Mouse (Mus musculus): ENCODE results near the gene Ubfd1. TPM values are rescaled to one million over a fixed set of nuclear protein-coding genes. Genes with fewer than 3 reads are reported as not detected.
"Not testable (repeated sequence)": the region's sequence is repeated elsewhere in the genome, so short reads cannot be mapped to it uniquely, and the experiment has no call there.

Gene Ubfd1
- polyA plus RNA-seq, 1 experiment from 2014 or later = 109 TPM

DNA sequence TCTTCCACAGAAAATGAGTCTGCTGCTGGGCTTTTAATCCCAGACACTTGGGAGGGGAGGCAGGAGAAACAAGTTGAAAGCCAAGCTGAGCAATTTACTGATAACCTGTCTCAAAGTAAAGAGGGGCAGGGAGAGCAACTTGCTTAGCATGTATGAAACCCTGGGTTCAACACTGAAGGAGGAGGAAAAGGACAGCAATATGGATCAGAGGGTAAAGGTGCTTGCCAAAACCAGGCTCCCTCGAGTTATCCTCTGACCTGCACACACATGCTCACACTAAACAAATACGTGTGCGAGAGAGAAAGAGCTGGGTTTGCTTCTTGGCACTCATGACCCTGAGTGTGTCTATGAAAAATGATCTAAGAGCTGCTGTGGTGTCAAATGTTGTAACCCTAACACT, 31.0 kb downstream of the Ubfd1 start:
- peaks cover 15% of the 10 kb centered on the region for H3K36me3 ChIP-seq (ENCODE audit: control insufficient read depth, insufficient read depth, low read length)
- 96% methylated on average over 3 of the region's 3 CpGs for WGBS

GRCm38 (mm10) chr7:122099222-122099621, 32.2 kb downstream of the Ubfd1 start:
- H3K4me1 ChIP-seq (ENCODE audit: control insufficient read depth, insufficient read depth, low read length) = peaks cover 4% of the 10 kb centered on the region
- no peaks in the 10 kb centered on the region for H3K9me3 ChIP-seq (ENCODE audit: control insufficient read depth, low read length)
- DNase-seq (ENCODE audit: low spot score) (peak; percentile 48), ATAC-seq (ENCODE audit: insufficient number of reproducible peaks, low FRiP score, low TSS enrichment, low read depth) (no peak)
- 78% methylated on average over 4 of the region's 4 CpGs for WGBS
- H3K4me2 ChIP-seq (ENCODE audit: low read depth, severe bottlenecking) = no peak overlapping the region
- no peak overlapping the region for H3K27ac ChIP-seq (replicated peaks; ENCODE audit: low read depth, low read length)
- no peaks in the 10 kb centered on the region for H3K27me3 ChIP-seq (ENCODE audit: control insufficient read depth, insufficient read depth, low read length)
- H3K4me3 ChIP-seq (ENCODE audit: low read depth, low read length) = no peak overlapping the region
- H3K9ac ChIP-seq (ENCODE audit: low read length) = no peak overlapping the region
- H3K36me3 ChIP-seq (ENCODE audit: control insufficient read depth, insufficient read depth, low read length) = peaks cover 15% of the 10 kb centered on the region

More for the DNA sequence above, 31.0 kb downstream of the Ubfd1 start:
- ATAC-seq (ENCODE audit: insufficient number of reproducible peaks, low FRiP score, low TSS enrichment, low read depth) (no peak), DNase-seq (ENCODE audit: low spot score) (no peak)
- Histone ChIP-seq H3K4me2 (ENCODE audit: low read depth, severe bottlenecking) (no peak overlapping the region), H3K9me3 (ENCODE audit: control insufficient read depth, low read length) (no peaks in the 10 kb centered on the region), H3K27me3 (ENCODE audit: control insufficient read depth, insufficient read depth, low read length) (no peaks in the 10 kb centered on the region), H3K9ac (ENCODE audit: low read length) (no peak overlapping the region), H3K4me3 (ENCODE audit: low read depth, low read length) (no peak overlapping the region), H3K27ac (replicated peaks; ENCODE audit: low read depth, low read length) (no peak overlapping the region), H3K4me1 (ENCODE audit: control insufficient read depth, insufficient read depth, low read length) (peaks cover 4% of the 10 kb centered on the region)

DNA sequence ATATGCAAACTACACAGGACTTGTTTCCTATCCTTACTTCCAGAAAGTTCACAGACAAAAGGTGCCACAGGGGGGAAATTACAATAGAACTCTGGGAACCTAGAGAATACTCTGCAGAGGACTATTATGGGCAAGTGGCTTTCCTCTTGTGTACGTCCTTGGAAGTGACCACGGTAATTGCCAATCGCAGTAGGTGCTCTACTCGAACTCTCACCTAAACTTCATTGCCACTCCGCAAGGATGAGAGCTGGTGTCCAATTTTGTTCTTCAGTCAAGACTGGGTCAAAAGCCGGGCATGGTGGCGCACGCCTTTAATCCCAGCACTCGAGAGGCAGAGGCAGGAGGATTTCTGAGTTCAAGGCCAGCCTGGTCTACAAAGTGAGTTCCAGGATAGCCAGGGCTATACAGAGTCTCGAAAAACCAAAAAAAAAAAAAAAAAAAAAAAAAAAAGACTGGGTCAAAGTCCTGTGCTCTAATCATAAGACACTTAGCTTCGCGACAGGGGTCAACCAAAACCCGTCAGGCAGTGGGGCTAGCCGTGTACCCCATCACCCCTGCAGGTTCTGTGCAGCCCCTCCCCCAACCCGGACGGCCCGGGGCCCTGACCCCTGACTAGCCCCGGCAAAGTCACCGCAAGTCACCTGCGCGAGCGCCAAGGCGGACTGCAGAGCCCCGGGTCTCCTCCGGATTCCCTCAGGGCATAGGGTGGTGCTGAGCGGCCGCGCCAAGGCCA, 34.2 kb downstream of the Ubfd1 start:
- H3K36me3 ChIP-seq (ENCODE audit: control insufficient read depth, insufficient read depth, low read length); H3K4me1 ChIP-seq (ENCODE audit: control insufficient read depth, insufficient read depth, low read length); H3K27me3 ChIP-seq (ENCODE audit: control insufficient read depth, insufficient read depth, low read length); H3K9me3 ChIP-seq (ENCODE audit: control insufficient read depth, low read length); H3K27ac ChIP-seq (replicated peaks; ENCODE audit: low read depth, low read length): not testable (repeated sequence)
- H3K4me2 ChIP-seq (ENCODE audit: low read depth, severe bottlenecking) = peak overlapping the region; percentile 74
- H3K4me3 ChIP-seq (ENCODE audit: low read depth, low read length) = peak overlapping the region; percentile 74
- 7% methylated on average over 25 of the region's 28 CpGs for WGBS
- DNase-seq (ENCODE audit: low spot score) (peak; percentile 66), ATAC-seq (ENCODE audit: insufficient number of reproducible peaks, low FRiP score, low TSS enrichment, low read depth) (peak; percentile 73)
- peak overlapping the region; percentile 81 for H3K9ac ChIP-seq (ENCODE audit: low read length)

- Histone ChIP-seq H3K27ac (replicated peaks; ENCODE audit: low read depth, low read length) (no peak within 1 kb of the TSS), H3K9me3 (ENCODE audit: control insufficient read depth, low read length) (no peaks in the 10 kb centered on the region), H3K27me3 (ENCODE audit: control insufficient read depth, insufficient read depth, low read length) (no peaks in the 10 kb centered on the region), H3K36me3 (ENCODE audit: control insufficient read depth, insufficient read depth, low read length) (peaks cover 4% of the 10 kb centered on the region), H3K4me3 (ENCODE audit: low read depth, low read length) (peak within 1 kb of the TSS; percentile 74), H3K4me1 (ENCODE audit: control insufficient read depth, insufficient read depth, low read length) (peaks cover 4% of the 10 kb centered on the region), H3K9ac (ENCODE audit: low read length) (peak within 1 kb of the TSS; percentile 81), H3K4me2 (ENCODE audit: low read depth, severe bottlenecking) (peak within 1 kb of the TSS; percentile 74)
- under 1% methylated on average over 28 of the region's 43 CpGs for WGBS
- ATAC-seq (ENCODE audit: insufficient number of reproducible peaks, low FRiP score, low TSS enrichment, low read depth) (peak; percentile 98), DNase-seq (ENCODE audit: low spot score) (peak; percentile 87)
These were observed 34.8 kb downstream of the Ubfd1 start, which contains the start of gene Ndufab1 for GRCm38 (mm10) chr7:122101747-122102244. TSS of gene Ndufab1 (minus strand) at chr7:122101886.

DNA sequence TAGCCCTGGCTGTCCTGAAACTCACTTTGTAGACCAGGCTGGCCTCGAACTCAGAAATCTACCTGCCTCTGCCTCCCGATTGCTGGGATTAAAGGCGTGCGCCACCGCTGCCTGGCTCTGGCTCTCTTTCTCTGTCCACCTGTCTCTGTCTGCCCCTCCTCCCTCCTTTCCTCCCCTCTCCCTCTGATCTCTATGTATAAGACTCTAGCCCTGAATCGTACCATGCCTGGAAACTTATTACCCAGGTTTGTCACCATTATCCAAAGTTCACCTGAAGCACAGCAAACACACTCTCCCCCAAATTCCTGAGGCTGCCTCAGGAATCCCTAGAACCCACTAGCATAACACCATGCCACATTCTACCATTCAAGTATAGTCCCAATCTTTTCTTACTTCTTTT, 41.2 kb downstream of the Ubfd1 start:
- H3K9me3 ChIP-seq (ENCODE audit: control insufficient read depth, low read length) = no peaks in the 10 kb centered on the region
- no peaks in the 10 kb centered on the region for H3K4me1 ChIP-seq (ENCODE audit: control insufficient read depth, insufficient read depth, low read length)
- WGBS = 93% methylated on average over 6 of the region's 6 CpGs
- H3K9ac ChIP-seq (ENCODE audit: low read length) = no peak overlapping the region
- H3K27ac ChIP-seq (replicated peaks; ENCODE audit: low read depth, low read length) = no peak overlapping the region
- ATAC-seq (ENCODE audit: insufficient number of reproducible peaks, low FRiP score, low TSS enrichment, low read depth) (no peak), DNase-seq (ENCODE audit: low spot score) (no peak)
- no peak overlapping the region for H3K4me2 ChIP-seq (ENCODE audit: low read depth, severe bottlenecking)
- peaks cover 12% of the 10 kb centered on the region for H3K36me3 ChIP-seq (ENCODE audit: control insufficient read depth, insufficient read depth, low read length)
- no peak overlapping the region for H3K4me3 ChIP-seq (ENCODE audit: low read depth, low read length)
- no peaks in the 10 kb centered on the region for H3K27me3 ChIP-seq (ENCODE audit: control insufficient read depth, insufficient read depth, low read length)

GRCm38 (mm10) chr7:122123518-122123917, 56.5 kb downstream of the Ubfd1 start:
- DNase-seq (ENCODE audit: low spot score) = no peak
- ATAC-seq (ENCODE audit: insufficient number of reproducible peaks, low FRiP score, low TSS enrichment, low read depth) = no peak
- H3K4me2 ChIP-seq (ENCODE audit: low read depth, severe bottlenecking) = no peak overlapping the region
- H3K27ac ChIP-seq (replicated peaks; ENCODE audit: low read depth, low read length) = no peak overlapping the region
- H3K27me3 ChIP-seq (ENCODE audit: control insufficient read depth, insufficient read depth, low read length) = no peaks in the 10 kb centered on the region
- H3K36me3 ChIP-seq (ENCODE audit: control insufficient read depth, insufficient read depth, low read length) = peaks cover 15% of the 10 kb centered on the region
- no peaks in the 10 kb centered on the region for H3K4me1 ChIP-seq (ENCODE audit: control insufficient read depth, insufficient read depth, low read length)
- 84% methylated on average over 4 of the region's 4 CpGs for WGBS
- H3K4me3 ChIP-seq (ENCODE audit: low read depth, low read length) = no peak overlapping the region
- no peaks in the 10 kb centered on the region for H3K9me3 ChIP-seq (ENCODE audit: control insufficient read depth, low read length)
- no peak overlapping the region for H3K9ac ChIP-seq (ENCODE audit: low read length)

DNA sequence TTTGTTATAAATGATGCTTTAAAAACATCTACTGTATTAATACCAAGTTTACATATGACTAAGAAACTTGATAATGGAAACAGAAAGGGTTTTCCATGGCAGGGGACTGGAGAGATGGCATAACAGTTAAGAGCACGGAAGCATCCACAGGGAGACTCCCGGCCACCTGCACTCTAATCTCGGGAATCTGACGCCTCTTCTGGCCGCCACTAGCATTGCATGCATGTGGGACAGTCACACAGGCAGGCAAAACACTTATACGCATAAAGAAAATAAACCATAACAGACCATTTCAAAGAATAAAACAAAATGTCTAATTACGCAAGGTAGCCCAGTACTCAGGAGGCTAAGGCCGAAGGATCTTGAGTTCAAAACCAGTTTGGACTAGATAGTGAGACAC, 58.7 kb downstream of the Ubfd1 start:
- Histone ChIP-seq H3K27ac (replicated peaks; ENCODE audit: low read depth, low read length) (no peak overlapping the region), H3K4me1 (ENCODE audit: control insufficient read depth, insufficient read depth, low read length) (no peaks in the 10 kb centered on the region), H3K4me2 (ENCODE audit: low read depth, severe bottlenecking) (no peak overlapping the region), H3K36me3 (ENCODE audit: control insufficient read depth, insufficient read depth, low read length) (peaks cover 15% of the 10 kb centered on the region), H3K9ac (ENCODE audit: low read length) (no peak overlapping the region), H3K9me3 (ENCODE audit: control insufficient read depth, low read length) (no peaks in the 10 kb centered on the region), H3K4me3 (ENCODE audit: low read depth, low read length) (no peak overlapping the region), H3K27me3 (ENCODE audit: control insufficient read depth, insufficient read depth, low read length) (no peaks in the 10 kb centered on the region)
- ATAC-seq (ENCODE audit: insufficient number of reproducible peaks, low FRiP score, low TSS enrichment, low read depth) (no peak), DNase-seq (ENCODE audit: low spot score) (no peak)
- 77% methylated on average over 8 of the region's 8 CpGs for WGBS

DNA sequence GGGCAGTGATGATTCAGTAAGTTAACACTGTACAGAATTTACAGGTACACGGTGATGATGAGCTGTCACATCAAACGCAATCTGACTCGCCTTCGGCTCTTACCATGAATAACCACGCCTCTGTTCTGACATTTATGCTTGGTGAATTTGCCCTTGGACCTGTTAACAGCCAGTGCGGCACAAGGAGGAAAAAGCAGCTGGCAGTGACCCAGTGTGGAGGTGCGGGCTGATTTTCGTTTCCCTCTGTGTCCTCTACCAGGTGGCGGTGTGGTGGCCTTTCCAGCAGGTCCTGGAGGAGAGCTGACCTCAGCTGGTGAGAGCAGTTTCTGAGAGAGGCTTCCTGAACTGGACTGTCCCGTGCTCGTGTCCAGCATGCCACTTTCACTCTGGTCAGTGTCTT, 60.0 kb downstream of the Ubfd1 start:
- Histone ChIP-seq H3K9ac (ENCODE audit: low read length) (no peak overlapping the region), H3K36me3 (ENCODE audit: control insufficient read depth, insufficient read depth, low read length) (peaks cover 15% of the 10 kb centered on the region), H3K27me3 (ENCODE audit: control insufficient read depth, insufficient read depth, low read length) (no peaks in the 10 kb centered on the region), H3K4me3 (ENCODE audit: low read depth, low read length) (no peak overlapping the region), H3K4me2 (ENCODE audit: low read depth, severe bottlenecking) (no peak overlapping the region), H3K9me3 (ENCODE audit: control insufficient read depth, low read length) (no peaks in the 10 kb centered on the region), H3K27ac (replicated peaks; ENCODE audit: low read depth, low read length) (no peak overlapping the region), H3K4me1 (ENCODE audit: control insufficient read depth, insufficient read depth, low read length) (no peaks in the 10 kb centered on the region)
- WGBS = 93% methylated on average over 11 of the region's 11 CpGs
- ATAC-seq (ENCODE audit: insufficient number of reproducible peaks, low FRiP score, low TSS enrichment, low read depth) = no peak
- DNase-seq (ENCODE audit: low spot score) = no peak

All from limb, embryonic 11.5 days (tissue).